Mouse (Mus musculus) stomach, postnatal 0 days (tissue): ENCODE measurements at regions not wholly inside any gene's neighbourhood (a gene's known extent, or its start where the extent isn't known, plus 50 kb on each side); places are given as distances from the start of the nearest gene placed in this dataset.

Source experiments
- CTCF ChIP-seq: IDR thresholded peaks from 2 replicates; pipeline ENCODE4 v1.5.1; 2016; ENCODE audit warnings: antibody characterized with exemption, low read depth, mild to moderate bottlenecking, moderate library complexity
- EP300 ChIP-seq: optimal IDR thresholded peaks from 2 replicates; pipeline ENCODE3; 2016; ENCODE audit warnings: antibody characterized with exemption

DNA sequence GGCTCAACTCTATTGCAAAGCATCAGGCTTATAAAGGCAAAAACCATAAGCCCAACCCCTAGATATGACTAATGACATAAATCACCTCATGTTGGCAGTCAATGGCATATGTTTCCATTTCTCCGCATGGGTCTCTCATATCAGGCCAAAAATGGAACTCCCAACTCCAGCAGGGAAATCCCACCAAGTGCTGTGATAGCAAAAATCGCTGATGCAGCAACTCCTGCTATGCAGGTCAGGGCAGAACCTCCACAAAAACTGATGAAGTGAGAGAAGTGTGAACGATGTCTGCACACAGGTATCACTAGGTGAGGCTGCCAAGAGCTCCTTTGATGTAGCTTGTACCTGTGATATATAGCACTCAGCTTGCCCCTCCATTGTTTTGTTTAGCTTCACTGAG, 64.3 kb upstream of the Eci2 start:
- TF ChIP-seq CTCF, result no peak
- TF ChIP-seq EP300, result no peak
